Mouse (Mus musculus) common myeloid progenitor, adult 5-6 weeks (primary cell): ENCODE data around the gene Ddx43. TPM values are rescaled to one million over a fixed set of nuclear protein-coding genes. Genes with fewer than 3 reads are reported as not detected.
A peak's percentile ranks its signal among the peaks of the same experiment; 100 is the strongest.

ENCODE experiments used
- ATAC-seq: replicated peaks from 2 replicates; pipeline ENCODE4 v1.8.0; 2016; ENCODE audit warnings: low read depth, mild to moderate bottlenecking, moderate TSS enrichment, inconsistent platforms; ENCODE audit not compliant: poor library complexity, severe bottlenecking
- total RNA-seq: library from RNA; stranded (forward); fragments of 200-1000, 187-1606 nt; gene quantifications from 2 replicates; pipeline ENCODE4 v1.2.3, GENCODE M21; 2017

Gene Ddx43
- total RNA-seq, 1 experiment from 2014 or later, result 0.37 TPM

DNA sequence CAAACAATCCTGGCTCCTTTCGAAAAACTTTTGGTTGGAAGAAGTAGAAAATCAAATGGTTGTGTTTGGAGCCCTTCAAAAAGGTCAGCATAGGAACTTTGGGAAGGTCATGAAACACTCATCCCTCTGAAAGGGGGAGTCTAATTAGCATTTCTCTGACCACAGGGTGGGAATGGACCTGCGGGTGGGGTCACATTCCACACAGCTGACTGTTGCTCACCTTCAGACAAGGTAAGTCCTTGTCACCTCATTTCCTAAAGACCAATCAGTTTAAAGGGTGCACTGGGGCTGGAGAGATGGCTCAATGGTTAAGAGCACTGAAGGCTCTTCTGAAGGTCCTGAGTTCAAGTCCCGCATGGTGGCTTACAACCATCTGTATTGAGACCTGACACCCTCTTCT is 24.1 kb upstream of the Ddx43 start:
- ATAC-seq, result no peak

DNA sequence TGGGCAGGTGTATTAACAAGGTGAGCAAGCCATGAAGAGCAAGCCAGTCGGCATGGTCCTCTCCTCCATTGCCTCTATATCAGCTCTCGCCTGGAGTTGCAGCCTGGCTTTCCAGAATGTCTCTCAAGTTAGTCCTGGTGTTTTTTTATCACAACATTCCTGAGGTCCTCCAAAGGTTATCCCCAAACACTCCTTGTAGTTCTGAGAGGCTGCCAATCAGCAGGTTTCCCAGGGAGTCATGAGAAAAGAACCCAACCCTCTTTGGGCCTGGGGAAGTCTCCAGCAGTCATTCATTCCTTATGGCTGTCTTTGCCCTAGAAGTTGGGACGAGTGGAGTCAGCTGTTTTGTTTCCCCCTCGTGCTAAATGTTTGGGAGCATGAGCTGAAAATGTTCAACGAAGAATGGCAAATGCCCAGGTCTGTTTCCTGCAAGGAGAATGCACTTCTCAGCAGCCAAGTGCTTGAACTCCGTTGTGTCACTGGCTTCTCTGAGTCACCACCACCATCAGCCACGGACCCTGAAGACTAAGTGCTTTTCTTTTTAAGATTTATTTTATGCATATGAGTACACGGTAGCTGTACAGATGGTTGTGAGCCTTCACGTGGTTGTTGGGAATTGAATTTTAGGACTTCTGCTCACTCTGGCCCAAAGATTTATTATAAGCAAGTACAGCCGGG is 22.6 kb upstream of the Ddx43 start:
- ATAC-seq, result no peak

DNA sequence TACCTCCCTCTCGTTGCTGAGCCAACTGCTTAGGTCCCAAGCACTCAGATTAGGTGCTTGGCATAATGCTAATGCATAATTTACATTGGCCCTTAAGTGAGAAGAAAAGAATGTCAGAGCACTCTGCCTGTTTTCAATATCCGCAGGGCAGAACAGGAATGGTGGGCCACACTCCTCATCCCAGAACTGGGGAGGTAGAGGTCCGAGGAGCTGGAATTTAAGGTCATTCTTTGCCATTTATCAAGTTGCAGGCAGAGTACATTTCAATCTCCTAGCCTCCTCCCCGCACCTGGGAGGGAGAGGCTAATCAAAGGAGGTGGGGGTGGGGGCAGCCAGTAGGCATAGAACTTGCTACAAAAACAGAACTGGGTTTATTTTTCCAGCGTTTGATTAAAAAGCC is 21.2 kb upstream of the Ddx43 start:
- no peak for ATAC-seq

DNA sequence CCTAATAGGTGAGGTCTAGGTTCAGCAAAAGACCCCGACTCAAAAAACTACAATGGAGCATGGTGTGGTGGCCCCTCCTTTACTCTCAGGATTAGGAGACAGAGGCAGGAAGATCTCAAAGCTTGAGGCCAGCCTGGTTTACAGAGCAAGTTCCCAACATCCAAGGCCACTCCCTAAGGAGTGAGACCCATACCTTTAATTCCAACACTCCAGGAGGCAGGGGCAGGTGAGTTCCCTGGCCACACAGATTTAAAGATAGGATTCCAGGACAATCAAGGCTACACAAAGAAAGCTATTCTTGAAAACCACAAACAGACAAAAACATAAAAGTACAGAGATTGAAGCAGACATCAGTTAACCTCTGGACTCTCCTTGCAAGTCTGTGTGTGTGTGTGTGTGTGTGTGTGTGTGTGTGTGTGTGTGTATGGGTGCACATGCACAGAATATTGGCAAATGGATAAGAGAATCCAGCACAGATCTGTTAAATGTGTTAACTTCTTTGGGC is 20.6 kb upstream of the Ddx43 start:
- ATAC-seq, result no peak

DNA sequence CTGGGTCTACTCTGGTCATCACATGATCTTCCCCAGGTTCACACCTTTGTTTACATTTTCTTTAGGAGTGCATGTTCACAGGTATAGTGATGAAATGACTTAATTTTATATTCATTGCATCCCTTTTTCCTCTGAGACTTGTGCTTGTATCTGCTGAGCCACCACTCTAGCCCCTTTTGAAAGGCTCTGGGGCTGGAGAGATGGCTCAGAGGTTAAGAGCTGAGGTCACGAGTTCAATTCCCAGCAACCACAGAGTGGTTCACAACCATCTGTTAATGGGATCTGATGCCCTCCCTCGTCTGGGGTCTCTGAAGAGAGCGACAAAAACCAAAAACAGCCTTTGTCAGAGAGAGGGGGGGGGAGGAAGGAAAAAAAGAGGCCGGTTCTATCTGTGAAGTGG is 20.1 kb upstream of the Ddx43 start:
- ATAC-seq, result no peak

DNA sequence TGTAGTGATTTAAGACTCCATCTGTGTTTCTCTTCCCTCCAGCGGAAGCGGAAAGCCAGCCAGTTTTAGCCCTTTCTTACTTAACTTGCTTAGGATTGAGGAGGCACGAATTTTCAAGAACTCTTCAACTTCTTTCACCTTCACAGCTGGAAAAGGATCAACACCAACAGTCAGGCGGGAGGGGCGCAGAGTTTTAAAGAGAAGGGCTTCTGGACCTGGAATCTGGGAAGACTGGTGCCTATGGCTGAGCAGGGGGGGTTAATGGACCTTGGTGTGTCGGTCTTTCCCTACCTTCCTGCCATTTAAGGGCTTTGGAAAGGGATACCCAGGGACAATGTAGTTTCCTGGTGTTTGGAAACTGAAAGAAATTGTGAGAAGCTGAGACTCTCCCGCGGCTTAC is 18.0 kb upstream of the Ddx43 start:
- ATAC-seq, result no peak

DNA sequence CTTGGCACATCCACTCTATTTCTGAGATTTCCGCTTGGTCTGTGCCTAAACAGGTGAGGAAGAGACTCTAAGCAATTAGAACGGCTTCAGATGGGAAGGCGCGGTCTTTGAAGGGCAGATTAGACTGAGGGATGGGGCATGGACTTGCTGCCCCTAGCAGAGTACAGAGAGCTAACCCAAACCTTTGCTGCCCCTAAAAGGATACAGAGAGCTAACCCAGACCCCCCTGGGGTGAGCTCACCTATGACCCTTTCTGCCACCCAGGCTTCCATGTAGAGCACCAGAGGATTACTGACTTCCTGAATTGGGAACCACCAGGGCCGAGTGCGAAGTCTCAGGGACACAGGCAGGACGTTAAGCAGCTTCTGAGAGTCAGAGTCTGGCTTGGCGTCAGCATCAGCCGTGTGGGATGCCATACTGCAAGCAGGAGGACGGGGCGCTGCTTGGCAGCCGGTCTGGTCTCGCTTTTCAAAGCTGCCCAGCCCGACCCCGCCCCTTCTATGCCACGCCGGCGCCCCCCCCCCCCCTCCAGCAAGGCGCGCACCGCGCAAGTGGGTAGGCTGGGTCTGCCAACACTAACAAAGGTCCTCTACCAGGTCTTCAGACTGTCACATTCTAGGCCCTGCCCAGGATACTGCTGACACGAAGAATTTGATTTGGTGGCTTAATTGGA is 17.3 kb upstream of the Ddx43 start, which contains the start of gene Ooep:
TSS of gene Ooep (minus strand) at position 613 of the 673 bp plus-strand sequence.
- ATAC-seq, result peak; percentile 82

DNA sequence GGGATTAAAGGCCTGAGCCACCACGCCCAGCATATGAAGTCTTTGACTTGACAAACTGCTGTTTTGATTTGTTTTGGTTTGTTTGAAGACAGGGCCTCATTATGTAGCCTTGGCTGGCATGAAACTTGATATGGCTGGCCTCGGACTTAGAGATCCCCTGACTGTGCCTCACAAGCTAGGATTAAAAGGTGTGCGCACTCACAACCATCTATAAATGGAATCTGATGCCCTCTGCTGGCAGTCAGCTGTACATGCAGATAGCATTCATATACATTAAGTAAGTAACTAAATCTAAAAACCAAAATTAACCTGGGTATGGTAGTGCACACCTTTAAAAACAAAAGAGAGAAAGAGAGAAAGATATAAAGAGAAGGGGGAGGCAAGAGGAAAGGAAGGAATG is 9.7 kb upstream of the Ddx43 start:
- peak; percentile 52 for ATAC-seq

DNA sequence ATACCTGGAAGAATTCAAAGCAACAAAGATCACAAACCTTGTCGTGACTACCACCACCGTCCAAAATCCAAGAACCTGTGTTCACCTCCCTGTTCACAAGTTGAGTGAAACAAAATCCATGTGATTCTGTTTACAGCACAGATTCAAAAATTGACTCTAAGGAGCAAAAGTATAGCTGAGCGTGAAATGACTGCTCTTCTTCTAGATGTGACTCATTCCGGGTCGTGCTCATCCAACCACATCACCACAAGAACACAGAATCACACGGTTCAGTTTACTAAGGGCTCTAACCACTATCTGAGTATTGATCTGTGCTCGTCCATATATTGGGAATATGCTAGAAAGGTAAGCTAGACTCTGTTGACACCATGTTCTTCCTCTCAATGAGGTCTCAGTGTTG is 8.6 kb upstream of the Ddx43 start:
- no peak for ATAC-seq

DNA sequence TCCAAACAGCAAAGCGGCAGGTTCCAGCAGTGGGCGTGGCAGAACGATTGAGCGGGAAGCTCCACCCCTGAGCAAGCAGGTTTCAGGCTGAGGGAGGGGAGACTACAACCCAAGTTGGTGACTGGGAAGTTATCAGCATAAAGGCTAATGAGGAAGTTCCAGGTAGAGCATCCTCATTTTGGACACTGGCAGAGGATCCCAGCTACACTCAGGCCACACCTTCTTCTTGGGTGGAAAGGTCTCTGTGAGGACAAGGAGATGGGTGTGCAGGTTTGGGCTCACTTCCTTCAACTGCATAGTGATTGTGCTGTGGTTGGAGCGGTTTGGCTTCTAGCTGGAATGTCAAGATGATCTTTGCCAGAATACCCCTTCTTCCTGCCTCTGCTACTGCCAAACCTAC is 5.6 kb upstream of the Ddx43 start:
- peak; percentile 60 for ATAC-seq

DNA sequence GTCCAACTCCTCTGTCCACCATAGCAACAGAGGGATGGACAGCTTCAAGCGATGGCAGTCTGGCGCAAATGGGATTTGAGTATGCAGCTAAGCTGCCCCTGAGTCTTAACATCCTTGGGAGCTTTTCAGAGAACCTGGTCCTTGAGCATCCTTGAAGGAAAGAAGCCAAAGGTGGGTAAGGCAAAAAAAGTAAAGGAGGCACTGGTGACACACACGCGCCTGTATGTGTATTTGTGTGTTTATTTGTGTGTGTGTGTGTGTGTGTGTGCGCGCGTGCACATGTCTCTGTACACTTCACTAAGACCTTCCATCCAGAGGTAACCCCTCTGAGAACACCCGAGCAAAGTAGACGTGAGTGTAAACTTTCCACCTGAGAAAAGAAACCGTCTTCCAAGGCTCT is 1.8 kb upstream of the Ddx43 start:
- no peak for ATAC-seq

DNA sequence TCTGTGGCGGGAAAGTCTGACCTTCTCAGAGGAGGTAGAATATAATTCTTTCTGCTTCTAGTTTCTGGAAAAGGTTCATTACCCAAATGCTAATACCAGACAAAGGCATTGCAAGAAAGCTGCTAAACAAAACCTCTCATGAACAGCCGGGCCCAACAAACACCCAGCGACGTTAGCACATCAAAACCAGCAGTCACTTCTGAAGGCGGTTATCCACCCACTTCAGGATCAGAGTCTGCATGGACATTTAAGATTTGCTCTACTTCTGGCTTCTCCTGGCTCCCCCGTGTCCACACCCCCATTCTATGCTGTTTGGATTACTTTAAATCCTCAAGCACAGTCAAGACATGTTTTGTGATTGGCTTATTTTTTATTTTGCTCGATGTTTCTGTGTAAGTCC is 975 bp upstream of the Ddx43 start:
- no peak for ATAC-seq

DNA sequence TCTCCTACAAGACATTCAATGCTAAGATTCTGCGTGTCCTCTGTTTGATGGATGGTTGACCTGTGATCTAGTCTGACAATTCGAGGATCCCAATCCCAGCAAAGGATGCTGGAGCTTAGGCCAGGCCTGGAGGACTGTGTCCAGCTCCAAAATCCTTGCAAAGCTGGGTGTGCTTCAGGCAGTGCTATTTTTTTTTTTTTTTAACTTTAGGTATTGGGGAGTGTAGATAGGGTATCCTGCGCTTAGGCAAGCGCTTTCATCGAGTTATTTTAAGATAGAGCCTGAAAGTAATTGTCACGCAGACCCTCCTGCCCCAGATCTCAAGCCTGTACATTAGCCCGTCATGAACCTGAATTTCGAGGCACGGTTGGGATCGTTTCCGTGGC is 340 bp upstream of the Ddx43 start:
- ATAC-seq, result no peak

DNA sequence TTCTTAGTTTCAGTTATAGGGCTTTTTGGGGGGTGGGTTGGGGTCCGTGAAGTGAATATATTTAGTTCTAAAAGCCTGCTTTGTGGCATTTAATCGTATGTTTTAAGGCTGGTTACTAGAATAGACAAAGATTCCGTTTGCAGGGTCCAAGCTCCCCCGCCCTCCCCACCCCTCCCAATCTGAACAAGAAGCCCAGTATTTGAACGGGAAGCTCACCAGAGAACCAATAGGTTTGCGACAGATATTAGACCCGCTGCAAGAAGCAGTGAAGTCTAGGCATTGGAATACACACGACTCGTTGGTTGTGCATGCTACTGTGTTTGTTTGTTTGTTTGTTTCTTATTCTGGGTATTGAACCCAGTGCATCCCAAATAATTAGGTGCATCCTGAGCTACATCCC is 940 bp downstream of the Ddx43 start:
- no peak for ATAC-seq

DNA sequence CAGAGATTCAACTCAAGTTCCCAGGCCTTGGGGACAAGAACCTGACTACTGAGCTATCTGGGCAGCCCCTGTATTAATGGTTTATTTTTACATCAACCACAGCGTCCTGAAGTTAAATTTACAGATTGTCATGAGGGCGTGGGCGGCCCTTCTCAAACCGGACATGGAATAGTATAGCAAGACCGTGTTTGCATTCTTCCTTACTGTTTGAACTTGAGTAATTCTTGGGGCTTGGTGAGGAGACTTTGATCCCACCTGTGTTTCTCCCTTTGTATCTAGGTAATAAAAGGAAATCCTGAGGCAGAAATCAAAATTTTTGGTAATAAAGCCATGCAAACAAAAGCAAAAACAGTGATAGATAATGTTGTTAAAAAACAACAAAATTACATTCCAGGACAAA is 5.0 kb downstream of the Ddx43 start:
- ATAC-seq, result no peak

DNA sequence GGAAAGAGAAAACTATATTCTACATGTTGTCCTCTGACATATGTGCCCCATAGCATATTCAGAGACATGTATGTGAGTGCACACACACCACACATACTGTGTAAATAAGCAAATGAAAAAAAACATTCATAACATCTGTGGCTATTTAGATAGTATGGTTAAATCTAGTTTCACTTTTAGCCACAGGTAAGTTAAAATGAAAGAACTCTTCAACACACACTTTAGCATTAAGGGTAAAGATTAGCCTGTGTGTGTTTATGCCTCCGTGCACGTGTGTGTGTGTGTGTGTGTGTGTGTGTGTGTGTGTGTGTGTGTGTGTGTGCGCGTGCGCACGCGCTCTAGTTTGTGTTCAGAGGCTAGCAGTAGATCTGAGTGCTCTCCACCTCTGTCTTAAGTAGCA is 6.0 kb downstream of the Ddx43 start:
- ATAC-seq, result no peak

DNA sequence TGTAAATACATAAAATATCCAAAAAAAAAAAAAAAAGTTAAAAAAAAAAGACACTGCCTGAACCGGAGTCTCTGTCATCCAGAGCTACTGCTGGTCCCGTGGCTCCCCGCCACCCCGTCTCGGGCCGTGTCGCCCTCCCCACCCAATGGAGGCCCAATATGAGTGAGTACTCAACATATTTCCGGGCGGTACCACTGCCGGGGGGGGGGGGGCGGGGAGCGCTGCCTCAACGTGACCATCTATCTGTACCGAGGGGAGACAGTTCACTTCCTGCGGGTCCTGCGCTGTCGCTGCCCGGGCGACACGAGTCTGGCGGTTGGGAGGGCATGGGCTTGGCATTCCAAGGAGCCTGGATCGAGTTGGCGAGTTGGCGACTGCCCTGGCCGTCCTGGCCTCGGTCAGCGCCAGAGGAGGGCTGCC is 31.8 kb downstream of the Ddx43 start:
- peak; percentile 27; the same call in 1 of the 2 replicates for ATAC-seq

DNA sequence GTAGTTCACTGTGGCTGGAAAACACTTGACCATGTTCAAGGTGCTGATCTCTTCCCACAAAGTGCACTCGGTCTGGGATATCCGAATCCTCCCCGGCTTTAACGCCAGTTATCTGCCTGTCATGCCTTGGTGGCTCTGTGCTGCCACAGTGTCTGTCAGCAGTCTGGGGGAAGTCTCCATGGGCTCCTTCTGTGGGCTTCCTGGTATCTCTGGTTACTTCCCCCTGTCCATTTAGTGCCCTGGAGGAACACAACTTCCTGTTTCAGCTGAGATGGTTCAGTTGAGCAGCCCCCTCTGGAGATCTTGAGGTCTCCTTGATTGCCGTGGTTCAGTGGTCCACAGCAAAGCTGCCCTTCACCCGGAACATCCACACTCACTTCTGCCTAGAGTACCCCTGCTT is 32.6 kb downstream of the Ddx43 start:
- peak; percentile 88 for ATAC-seq

DNA sequence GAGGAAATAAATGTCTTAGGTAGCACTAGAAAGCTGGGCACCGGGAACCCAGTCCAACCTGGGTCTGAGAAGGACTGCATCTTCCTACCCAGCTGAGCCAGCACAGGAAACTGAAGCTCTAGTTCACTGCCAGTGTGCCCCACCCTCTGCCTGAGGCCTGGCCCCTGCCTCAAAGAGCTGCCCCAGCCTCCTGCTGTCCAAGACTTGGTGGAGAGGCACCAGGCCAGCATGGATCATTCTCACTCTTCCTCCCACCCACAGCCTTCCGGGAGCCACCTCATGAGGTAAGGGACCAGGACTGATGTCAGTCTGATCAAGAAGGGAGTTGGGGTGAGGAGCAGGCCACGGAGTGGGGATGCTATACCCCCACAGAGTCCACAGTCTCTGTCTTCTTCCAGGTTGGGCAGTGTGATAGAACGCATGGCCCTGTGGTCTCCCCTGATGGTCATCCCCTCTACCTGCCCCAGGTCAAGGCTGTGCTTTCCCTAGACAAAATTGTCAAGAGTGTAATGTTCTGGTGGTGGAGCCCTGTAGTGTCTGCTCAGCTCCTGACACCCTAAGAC is 33.4 kb downstream of the Ddx43 start:
- ATAC-seq, result no peak

DNA sequence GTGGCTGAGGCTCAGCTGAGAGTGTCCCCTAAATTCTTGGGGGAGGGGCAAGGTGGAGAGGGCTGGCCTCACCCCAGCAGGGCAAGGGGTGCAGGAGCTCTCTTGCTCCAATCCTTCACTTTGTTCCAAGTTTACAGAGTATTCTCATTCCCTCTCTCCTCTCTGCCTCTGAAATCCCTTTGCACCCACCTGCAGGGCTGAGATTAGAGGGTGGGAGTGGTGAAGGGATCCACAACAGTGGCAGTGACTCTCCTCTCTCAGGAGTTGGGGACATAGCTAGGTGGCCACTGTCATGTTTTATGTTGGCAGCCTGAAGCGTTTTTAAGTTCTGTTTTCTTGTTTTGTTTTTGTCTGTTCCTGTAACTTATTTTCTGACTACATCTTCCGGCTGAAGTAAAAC is 34.0 kb downstream of the Ddx43 start:
- no peak for ATAC-seq

DNA sequence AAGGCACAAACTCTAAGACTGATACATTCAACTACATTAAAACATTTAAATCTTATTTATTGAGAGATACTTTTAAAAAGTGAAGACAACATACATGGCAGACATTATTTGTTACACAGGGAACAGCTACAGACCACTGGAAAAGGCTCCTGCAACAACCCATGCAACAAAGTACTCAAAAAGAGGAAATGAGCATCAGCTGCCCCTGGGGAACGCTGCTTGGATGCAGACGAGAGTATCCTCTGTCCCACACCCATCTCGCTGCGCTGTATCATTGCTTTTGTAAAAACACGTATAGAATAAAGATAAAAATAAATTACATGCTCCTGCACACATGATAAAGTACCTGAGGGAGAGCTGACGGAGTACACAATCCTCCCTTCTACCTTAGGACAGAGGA is 34.9 kb downstream of the Ddx43 start:
- ATAC-seq, result no peak

DNA sequence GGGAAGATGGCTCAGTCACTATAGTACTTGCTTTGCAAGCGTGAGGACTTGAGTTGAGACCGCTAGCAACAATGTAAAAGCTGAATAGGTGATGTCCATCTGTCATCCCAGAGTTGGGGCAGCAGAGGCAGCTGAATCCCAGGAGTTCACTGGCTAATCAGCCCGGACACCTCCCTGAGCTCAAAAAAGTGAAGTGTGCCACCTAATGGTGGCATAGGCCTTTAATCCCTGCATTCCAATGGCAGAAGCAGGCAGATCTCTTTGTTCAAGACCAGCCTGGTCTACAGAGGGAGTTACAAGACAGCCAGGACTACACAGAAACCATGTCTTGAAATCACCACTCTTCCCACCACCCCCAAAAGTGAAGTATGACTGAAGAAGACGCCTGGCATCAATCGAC is 36.9 kb downstream of the Ddx43 start:
- ATAC-seq, result no peak
